Mouse (Mus musculus): ENCODE results near the gene Acot11. TPM values are rescaled to one million over a fixed set of nuclear protein-coding genes. Genes with fewer than 3 reads are reported as not detected.

Acot11 gene
- polyA plus RNA-seq, 1 experiment from 2014 or later, result 1.1 TPM

GRCm38 (mm10) chr4:106720631-106721030 lies 84.2 kb downstream of the Acot11 start:
- DNase-seq (no peak), ATAC-seq (ENCODE audit: insufficient read depth) (no peak)
- no peak overlapping the region for H3K4me2 ChIP-seq
- no peaks in the 10 kb centered on the region for H3K4me1 ChIP-seq (ENCODE audit: insufficient read depth)
- H3K27ac ChIP-seq (ENCODE audit: low read depth), result no peak overlapping the region
- no peaks in the 10 kb centered on the region for H3K27me3 ChIP-seq (ENCODE audit: insufficient read depth, low read length)
- H3K4me3 ChIP-seq (ENCODE audit: low read depth, low read length), result no peak overlapping the region
- WGBS, result 76% methylated on average over 4 of the region's 4 CpGs
- H3K36me3 ChIP-seq (ENCODE audit: insufficient read depth), result no peaks in the 10 kb centered on the region
- no peak overlapping the region for H3K9ac ChIP-seq
- TF ChIP-seq CTCF (IDR thresholded peaks at IDR 0.05; ENCODE audit: low read depth), result no peak
- H3K9me3 ChIP-seq (ENCODE audit: low read depth, low read length), result no peaks in the 10 kb centered on the region

GRCm38 (mm10) chr4:106713622-106714021 lies 91.2 kb downstream of the Acot11 start:
- no peak overlapping the region for H3K9ac ChIP-seq
- no peak for ATAC-seq (ENCODE audit: insufficient read depth)
- H3K4me3 ChIP-seq (ENCODE audit: low read depth, low read length), result no peak overlapping the region
- H3K9me3 ChIP-seq (ENCODE audit: low read depth, low read length), result no peaks in the 10 kb centered on the region
- DNase-seq, result no peak
- H3K27ac ChIP-seq (ENCODE audit: low read depth), result no peak overlapping the region
- WGBS, result 84% methylated on average over 6 of the region's 6 CpGs
- no peaks in the 10 kb centered on the region for H3K4me1 ChIP-seq (ENCODE audit: insufficient read depth)
- no peaks in the 10 kb centered on the region for H3K36me3 ChIP-seq (ENCODE audit: insufficient read depth)
- H3K4me2 ChIP-seq, result no peak overlapping the region
- TF ChIP-seq CTCF (IDR thresholded peaks at IDR 0.05; ENCODE audit: low read depth), result no peak
- no peaks in the 10 kb centered on the region for H3K27me3 ChIP-seq (ENCODE audit: insufficient read depth, low read length)

GRCm38 (mm10) chr4:106708408-106708807 lies 96.4 kb downstream of the Acot11 start:
- H3K27ac ChIP-seq (ENCODE audit: low read depth), result no peak overlapping the region
- 0% methylated on average over 8 of the region's 8 CpGs for WGBS
- H3K4me1 ChIP-seq (ENCODE audit: insufficient read depth), result no peaks in the 10 kb centered on the region
- H3K4me2 ChIP-seq, result peak overlapping the region; percentile 49
- DNase-seq (peak; percentile 89), ATAC-seq (ENCODE audit: insufficient read depth) (peak; percentile 35; the same call in 1 of the 2 replicates)
- no peak overlapping the region for H3K9ac ChIP-seq
- no peaks in the 10 kb centered on the region for H3K9me3 ChIP-seq (ENCODE audit: low read depth, low read length)
- H3K27me3 ChIP-seq (ENCODE audit: insufficient read depth, low read length), result no peaks in the 10 kb centered on the region
- no peak overlapping the region for H3K4me3 ChIP-seq (ENCODE audit: low read depth, low read length)
- TF ChIP-seq CTCF (IDR thresholded peaks at IDR 0.05; ENCODE audit: low read depth), result peak; percentile 98
- H3K36me3 ChIP-seq (ENCODE audit: insufficient read depth), result no peaks in the 10 kb centered on the region

GRCm38 (mm10) chr4:106707957-106708356 lies 96.8 kb downstream of the Acot11 start:
- WGBS, result 39% methylated on average over 5 of the region's 5 CpGs
- Histone ChIP-seq H3K9me3 (ENCODE audit: low read depth, low read length) (no peaks in the 10 kb centered on the region), H3K36me3 (ENCODE audit: insufficient read depth) (no peaks in the 10 kb centered on the region), H3K27me3 (ENCODE audit: insufficient read depth, low read length) (no peaks in the 10 kb centered on the region), H3K27ac (ENCODE audit: low read depth) (no peak overlapping the region), H3K4me2 (peak overlapping the region; percentile 49), H3K9ac (no peak overlapping the region), H3K4me3 (ENCODE audit: low read depth, low read length) (no peak overlapping the region), H3K4me1 (ENCODE audit: insufficient read depth) (no peaks in the 10 kb centered on the region)
- DNase-seq (no peak), ATAC-seq (ENCODE audit: insufficient read depth) (peak; percentile 43; the same call in 1 of the 2 replicates)
- TF ChIP-seq CTCF (IDR thresholded peaks at IDR 0.05; ENCODE audit: low read depth), result no peak

- ATAC-seq (ENCODE audit: insufficient read depth) (no peak), DNase-seq (no peak)
- no peak for TF ChIP-seq CTCF (IDR thresholded peaks at IDR 0.05; ENCODE audit: low read depth)
- H3K4me2 ChIP-seq, result no peak overlapping the region
- no peak overlapping the region for H3K27ac ChIP-seq (ENCODE audit: low read depth)
- H3K9ac ChIP-seq, result no peak overlapping the region
- 36% methylated on average over 8 of the region's 8 CpGs for WGBS
- H3K9me3 ChIP-seq (ENCODE audit: low read depth, low read length), result no peaks in the 10 kb centered on the region
- no peaks in the 10 kb centered on the region for H3K36me3 ChIP-seq (ENCODE audit: insufficient read depth)
- H3K4me1 ChIP-seq (ENCODE audit: insufficient read depth), result no peaks in the 10 kb centered on the region
- H3K27me3 ChIP-seq (ENCODE audit: insufficient read depth, low read length), result no peaks in the 10 kb centered on the region
- H3K4me3 ChIP-seq (ENCODE audit: low read depth, low read length), result no peak overlapping the region
Observed at GRCm38 (mm10) chr4:106705096-106705665, 99.6 kb downstream of the Acot11 start.

GRCm38 (mm10) chr4:106704416-106704815 lies 100.4 kb downstream of the Acot11 start:
- Histone ChIP-seq H3K9ac (no peak overlapping the region), H3K27me3 (ENCODE audit: insufficient read depth, low read length) (no peaks in the 10 kb centered on the region), H3K36me3 (ENCODE audit: insufficient read depth) (no peaks in the 10 kb centered on the region), H3K9me3 (ENCODE audit: low read depth, low read length) (no peaks in the 10 kb centered on the region), H3K4me1 (ENCODE audit: insufficient read depth) (no peaks in the 10 kb centered on the region), H3K4me2 (no peak overlapping the region), H3K4me3 (ENCODE audit: low read depth, low read length) (no peak overlapping the region), H3K27ac (ENCODE audit: low read depth) (no peak overlapping the region)
- no peak for ATAC-seq (ENCODE audit: insufficient read depth)
- 65% methylated on average over 11 of the region's 11 CpGs for WGBS
- DNase-seq, result no peak
- TF ChIP-seq CTCF (IDR thresholded peaks at IDR 0.05; ENCODE audit: low read depth), result no peak

- ATAC-seq (ENCODE audit: insufficient read depth), result no peak
- Histone ChIP-seq H3K4me3 (ENCODE audit: low read depth, low read length) (no peak overlapping the region), H3K4me2 (no peak overlapping the region), H3K9me3 (ENCODE audit: low read depth, low read length) (no peaks in the 10 kb centered on the region), H3K27ac (ENCODE audit: low read depth) (no peak overlapping the region), H3K9ac (no peak overlapping the region), H3K36me3 (ENCODE audit: insufficient read depth) (no peaks in the 10 kb centered on the region), H3K4me1 (ENCODE audit: insufficient read depth) (no peaks in the 10 kb centered on the region), H3K27me3 (ENCODE audit: insufficient read depth, low read length) (no peaks in the 10 kb centered on the region)
- DNase-seq, result no peak
- TF ChIP-seq CTCF (IDR thresholded peaks at IDR 0.05; ENCODE audit: low read depth), result no peak
- WGBS, result 73% methylated on average over 10 of the region's 10 CpGs
Observed at GRCm38 (mm10) chr4:106703956-106704355, 100.8 kb downstream of the Acot11 start.
